Comparison of ENCODE assay signal across 29 mouse cellular contexts in the genomic region with DNA sequence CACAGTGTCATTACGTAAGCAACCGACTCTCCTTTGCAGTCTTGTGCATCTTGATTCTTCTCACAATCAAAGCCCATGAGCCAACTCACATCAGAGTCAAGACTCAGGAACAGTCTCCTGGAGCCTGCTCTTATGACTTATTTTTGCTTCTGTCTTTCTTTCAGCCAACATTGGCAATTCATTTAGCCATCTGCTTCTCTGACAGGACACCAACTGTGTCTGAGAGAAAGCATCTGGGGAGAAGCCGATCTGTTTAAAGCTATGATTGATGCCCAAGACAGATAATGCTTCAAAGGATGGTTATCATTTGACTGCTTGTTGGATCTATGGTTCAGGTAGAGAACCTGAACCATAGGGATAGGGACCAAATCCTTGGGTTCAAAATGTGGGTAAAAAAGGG.
DNase-seq lines count a peak whose midpoint lies in the region; ATAC-seq and TF ChIP-seq lines count a peak whose summit lies in the region.
"Had no signal": no experiment of that assay in that cellular context is flagged by ENCODE, and none has a peak within 500 bp of the region (broad histone marks: within the 10 kb centered on the region; RNA-seq: fewer than 3 reads in every experiment).

No protein-coding gene starts in this region.

- no peak overlapping the region for H3K4me3 ChIP-seq in forebrain, embryonic 14.5 days (ENCODE audit: low read depth, low read length)
- H3K4me3 ChIP-seq in forebrain, embryonic 12.5 days (replicated peaks), result no peak overlapping the region
- no peak overlapping the region for H3K4me3 ChIP-seq in layer of hippocampus, adult 2 months
- no peak overlapping the region for H3K4me3 ChIP-seq in hindbrain, embryonic 14.5 days (replicated peaks; ENCODE audit: low read length)
- H3K4me3 ChIP-seq: heart, embryonic 10.5 days; heart, embryonic 15.5 days; intestine, embryonic 15.5 days; left cerebral cortex, adult 2 months; liver, embryonic 12.5 days; myocyte; neural tube, embryonic 12.5 days had no signal

- H3K36me3 ChIP-seq in forebrain, embryonic 14.5 days (ENCODE audit: control insufficient read depth, insufficient read depth, low read length), result no peaks in the 10 kb centered on the region
- H3K36me3 ChIP-seq in forebrain, embryonic 12.5 days (replicated peaks), result no peaks in the 10 kb centered on the region
- no peaks in the 10 kb centered on the region for H3K36me3 ChIP-seq in hindbrain, embryonic 14.5 days (replicated peaks; ENCODE audit: control insufficient read depth, insufficient read depth)
- H3K36me3 ChIP-seq: G1E; heart, embryonic 10.5 days; heart, embryonic 15.5 days; intestine, embryonic 15.5 days; liver, embryonic 12.5 days; neural tube, embryonic 12.5 days had no signal

- no peak for TF ChIP-seq CTCF in layer of hippocampus, adult 2 months (conservative IDR thresholded peaks at IDR 0.05)

- no peak overlapping the region for H3K4me2 ChIP-seq in forebrain, embryonic 14.5 days (ENCODE audit: low read length)
- H3K4me2 ChIP-seq in forebrain, embryonic 12.5 days, result no peak overlapping the region
- H3K4me2 ChIP-seq in hindbrain, embryonic 14.5 days (replicated peaks), result no peak overlapping the region
- H3K4me2 ChIP-seq: heart, embryonic 15.5 days; intestine, embryonic 15.5 days; liver, embryonic 12.5 days; midbrain, embryonic 11.5 days; neural tube, embryonic 12.5 days had no signal

- no peaks in the 10 kb centered on the region for H3K9me3 ChIP-seq in forebrain, embryonic 14.5 days (replicated peaks; ENCODE audit: control insufficient read depth, low read length)
- H3K9me3 ChIP-seq in forebrain, embryonic 12.5 days, result no peaks in the 10 kb centered on the region
- H3K9me3 ChIP-seq in hindbrain, embryonic 14.5 days (ENCODE audit: control insufficient read depth, low read length), result no peaks in the 10 kb centered on the region
- H3K9me3 ChIP-seq: G1E; heart, embryonic 10.5 days; heart, embryonic 15.5 days; intestine, embryonic 15.5 days; liver, embryonic 12.5 days; neural tube, embryonic 12.5 days had no signal

- no peaks in the 10 kb centered on the region for H3K4me1 ChIP-seq in forebrain, embryonic 14.5 days (ENCODE audit: control insufficient read depth, insufficient read depth, low read length)
- no peaks in the 10 kb centered on the region for H3K4me1 ChIP-seq in forebrain, embryonic 12.5 days
- no peaks in the 10 kb centered on the region for H3K4me1 ChIP-seq in hindbrain, embryonic 14.5 days (replicated peaks; ENCODE audit: control insufficient read depth, insufficient read depth, low read length)
- H3K4me1 ChIP-seq: intestine, embryonic 15.5 days; neural tube, embryonic 12.5 days had no signal

- WGBS in forebrain, embryonic 14.5 days, result 84% methylated on average over 3 of the region's 3 CpGs
- 92% methylated on average over 3 of the region's 3 CpGs for WGBS in forebrain, embryonic 12.5 days
- WGBS in hindbrain, embryonic 14.5 days, result 90% methylated on average over 3 of the region's 3 CpGs

- no peak overlapping the region for H3K27ac ChIP-seq in forebrain, embryonic 14.5 days (ENCODE audit: low read depth, low read length)
- H3K27ac ChIP-seq in forebrain, embryonic 12.5 days, result no peak overlapping the region
- 0 out of 2 replicates have a peak overlapping the region, but pooled peaks have one; percentile 7 for H3K27ac ChIP-seq in layer of hippocampus, adult 2 months
- H3K27ac ChIP-seq in hindbrain, embryonic 14.5 days, result no peak overlapping the region
- H3K27ac ChIP-seq: heart, embryonic 10.5 days; heart, embryonic 15.5 days; hindbrain, postnatal 0 days; intestine, embryonic 15.5 days; left cerebral cortex, adult 2 months; liver, embryonic 12.5 days; neural tube, embryonic 12.5 days had no signal

- DNase-seq in forebrain, embryonic 14.5 days (ENCODE audit: low spot score), result peak; percentile 27
- DNase-seq in layer of hippocampus, adult 18-20 months (ENCODE audit: low spot score in 2 of 2), result peak; percentile 51 to 72
- DNase-seq in layer of hippocampus, postnatal 25 days (ENCODE audit: extremely low spot score in 1 of 2, low spot score in 1 of 2), result no peak
- peak; percentile 38 to 63 for DNase-seq in layer of hippocampus, adult 2 months (ENCODE audit: low spot score in 2 of 2)
- DNase-seq in retina, postnatal 1 day, result no peak
- DNase-seq in hindbrain, embryonic 14.5 days (ENCODE audit: low spot score), result no peak
- DNase-seq: adrenal gland, adult 8-10 months; cerebellum, adult 11-12 months; cerebellum, adult 9-11 months; gastrocnemius, postnatal 10 days; kidney, adult 2 months; kidney, postnatal 4 days; left cerebral cortex, postnatal 4 days; liver, postnatal 0 days; lung, postnatal 36 days; right cerebral cortex, postnatal 14 days; thymus, postnatal 14 days had no signal

- H3K9ac ChIP-seq in forebrain, embryonic 14.5 days (ENCODE audit: low read length), result no peak overlapping the region
- no peak overlapping the region for H3K9ac ChIP-seq in forebrain, embryonic 12.5 days
- H3K9ac ChIP-seq in hindbrain, embryonic 14.5 days, result no peak overlapping the region
- H3K9ac ChIP-seq: heart, embryonic 15.5 days; intestine, embryonic 15.5 days; liver, embryonic 12.5 days; liver, postnatal 0 days; neural tube, embryonic 12.5 days had no signal

- H3K27me3 ChIP-seq in forebrain, embryonic 14.5 days (replicated peaks; ENCODE audit: control insufficient read depth, insufficient read depth, low read length), result no peaks in the 10 kb centered on the region
- no peaks in the 10 kb centered on the region for H3K27me3 ChIP-seq in forebrain, embryonic 12.5 days
- no peaks in the 10 kb centered on the region for H3K27me3 ChIP-seq in hindbrain, embryonic 14.5 days (ENCODE audit: control insufficient read depth, insufficient read depth, low read length)
- H3K27me3 ChIP-seq: heart, embryonic 15.5 days; intestine, embryonic 15.5 days; liver, embryonic 12.5 days; neural tube, embryonic 12.5 days had no signal

- ATAC-seq in forebrain, embryonic 14.5 days, result no peak
- ATAC-seq in forebrain, embryonic 12.5 days (ENCODE audit: low FRiP score), result no peak
- no peak for ATAC-seq in hindbrain, embryonic 14.5 days (ENCODE audit: low FRiP score)
- ATAC-seq: hindbrain, postnatal 0 days; intestine, embryonic 15.5 days; liver, embryonic 12.5 days; liver, postnatal 0 days; midbrain, embryonic 16.5 days had no signal

Comparison
In these comparisons a context has a peak if more than half of its experiments do, and no peak if none do; other contexts are left out.
1. DNase-seq: peak in forebrain, embryonic 14.5 days (single experiment), layer of hippocampus, adult 18-20 months (2 of 2) and layer of hippocampus, adult 2 months (2 of 2); none in layer of hippocampus, postnatal 25 days (0 of 2), retina, postnatal 1 day (single experiment) and hindbrain, embryonic 14.5 days (single experiment).